ENCODE assay signal across 13 mouse cellular contexts in genomic region chr13:114584566-114584965, GRCm38 (mm10).
A peak's percentile ranks its signal among the peaks of the same experiment; 100 is the strongest.
DNase-seq lines count a peak whose midpoint lies in the region; ATAC-seq and TF ChIP-seq lines count a peak whose summit lies in the region.
"Had no signal": no experiment of that assay in that cellular context is flagged by ENCODE, and none has a peak within 500 bp of the region (broad histone marks: within the 10 kb centered on the region; RNA-seq: fewer than 3 reads in every experiment).

No protein-coding gene starts in this region.

- no peak overlapping the region for H3K4me2 ChIP-seq in forebrain, embryonic 16.5 days (ENCODE audit: low read length)
- H3K4me2 ChIP-seq in forebrain, embryonic 12.5 days: no peak overlapping the region
- peak overlapping the region; percentile 51 for H3K4me2 ChIP-seq in heart, embryonic 15.5 days
- H3K4me2 ChIP-seq: hindbrain, embryonic 13.5 days; neural tube, embryonic 12.5 days had no signal

- H3K4me3 ChIP-seq in forebrain, embryonic 16.5 days (replicated peaks; ENCODE audit: low read length): no peak overlapping the region
- no peak overlapping the region for H3K4me3 ChIP-seq in forebrain, embryonic 12.5 days (replicated peaks)
- peak overlapping the region; percentile 22; the same call in 1 of the 2 replicates for H3K4me3 ChIP-seq in heart, embryonic 15.5 days
- H3K4me3 ChIP-seq: hindbrain, embryonic 13.5 days; neural tube, embryonic 12.5 days had no signal

- H3K9ac ChIP-seq in forebrain, embryonic 16.5 days (replicated peaks; ENCODE audit: low read depth, low read length): no peak overlapping the region
- no peak overlapping the region for H3K9ac ChIP-seq in forebrain, embryonic 12.5 days
- H3K9ac ChIP-seq in heart, embryonic 15.5 days: no peak overlapping the region
- H3K9ac ChIP-seq: hindbrain, embryonic 13.5 days; liver, postnatal 0 days; neural tube, embryonic 12.5 days had no signal

- H3K27ac ChIP-seq in forebrain, embryonic 16.5 days (ENCODE audit: low read length): no peak overlapping the region
- no peak overlapping the region for H3K27ac ChIP-seq in forebrain, embryonic 12.5 days
- no peak overlapping the region for H3K27ac ChIP-seq in heart, embryonic 15.5 days
- H3K27ac ChIP-seq: hindbrain, embryonic 13.5 days; neural tube, embryonic 12.5 days had no signal

- ATAC-seq in forebrain, embryonic 16.5 days: peak; percentile 59; the same call in 1 of the 2 replicates
- no peak for ATAC-seq in forebrain, embryonic 12.5 days (ENCODE audit: low FRiP score)
- 0 out of 2 replicates have a peak, but pooled peaks have one; percentile 18 for ATAC-seq in heart, embryonic 15.5 days (replicated peaks; ENCODE audit: insufficient number of reproducible peaks, insufficient read depth, low FRiP score, low read depth)
- ATAC-seq: liver, postnatal 0 days had no signal

- no peak for TF ChIP-seq CTCF in brain, embryonic 14.5 days (IDR thresholded peaks at IDR 0.05; ENCODE audit: borderline replicate concordance, extremely low read depth, insufficient read depth, insufficient read length)

- no peaks in the 10 kb centered on the region for H3K36me3 ChIP-seq in forebrain, embryonic 16.5 days (ENCODE audit: control insufficient read depth, insufficient read depth)
- no peaks in the 10 kb centered on the region for H3K36me3 ChIP-seq in forebrain, embryonic 12.5 days (replicated peaks)
- H3K36me3 ChIP-seq in heart, embryonic 15.5 days: no peaks in the 10 kb centered on the region
- H3K36me3 ChIP-seq: hindbrain, embryonic 13.5 days; neural tube, embryonic 12.5 days had no signal

- H3K4me1 ChIP-seq in forebrain, embryonic 16.5 days (replicated peaks; ENCODE audit: control insufficient read depth, insufficient read depth, low read length): no peaks in the 10 kb centered on the region; the same call in 1 of the 2 replicates
- no peaks in the 10 kb centered on the region for H3K4me1 ChIP-seq in forebrain, embryonic 12.5 days
- peaks cover 4% of the 10 kb centered on the region; the same call in 1 of the 2 replicates for H3K4me1 ChIP-seq in heart, embryonic 15.5 days (replicated peaks)
- H3K4me1 ChIP-seq: hindbrain, embryonic 13.5 days; neural tube, embryonic 12.5 days had no signal

- 42% methylated on average over 7 of the region's 7 CpGs for WGBS in forebrain, embryonic 16.5 days
- WGBS in forebrain, embryonic 12.5 days: 70% methylated on average over 7 of the region's 7 CpGs
- 28% methylated on average over 7 of the region's 7 CpGs for WGBS in heart, embryonic 15.5 days

- no peaks in the 10 kb centered on the region for H3K27me3 ChIP-seq in forebrain, embryonic 16.5 days (replicated peaks; ENCODE audit: control insufficient read depth, insufficient read depth, low read length)
- H3K27me3 ChIP-seq in forebrain, embryonic 12.5 days: no peaks in the 10 kb centered on the region
- no peaks in the 10 kb centered on the region for H3K27me3 ChIP-seq in heart, embryonic 15.5 days
- H3K27me3 ChIP-seq: hindbrain, embryonic 13.5 days; neural tube, embryonic 12.5 days had no signal

- no peak for TF ChIP-seq POLR2A in brain, embryonic 14.5 days (IDR thresholded peaks at IDR 0.05; ENCODE audit: borderline replicate concordance, extremely low read depth, insufficient read depth, insufficient read length, poor library complexity, severe bottlenecking)

- H3K9me3 ChIP-seq in forebrain, embryonic 16.5 days (ENCODE audit: control insufficient read depth, low read length): no peaks in the 10 kb centered on the region
- no peaks in the 10 kb centered on the region for H3K9me3 ChIP-seq in forebrain, embryonic 12.5 days
- no peaks in the 10 kb centered on the region for H3K9me3 ChIP-seq in heart, embryonic 15.5 days (replicated peaks)
- H3K9me3 ChIP-seq: hindbrain, embryonic 13.5 days; neural tube, embryonic 12.5 days had no signal

- peak; percentile 32 for DNase-seq in brain, embryonic 14.5 days (ENCODE audit: low read depth)
- peak; percentile 3 for DNase-seq in lung, postnatal 25 days (ENCODE audit: low spot score)
- DNase-seq in thymus, postnatal 25 days: no peak
- no peak for DNase-seq in frontal cortex, postnatal 10 days (ENCODE audit: low spot score in 2 of 2)
- no peak for DNase-seq in kidney, postnatal 14 days
- DNase-seq: gastrocnemius, postnatal 14 days; liver, postnatal 0 days; midbrain, embryonic 14.5 days had no signal

Comparison
In these comparisons a context has a peak if more than half of its experiments do, and no peak if none do; other contexts are left out.
1. DNase-seq: peak in brain, embryonic 14.5 days (single experiment) and lung, postnatal 25 days (single experiment); none in thymus, postnatal 25 days (single experiment), frontal cortex, postnatal 10 days (0 of 2) and kidney, postnatal 14 days (single experiment).